Mouse (Mus musculus): ENCODE measurements around the gene Robo2.

DNA sequence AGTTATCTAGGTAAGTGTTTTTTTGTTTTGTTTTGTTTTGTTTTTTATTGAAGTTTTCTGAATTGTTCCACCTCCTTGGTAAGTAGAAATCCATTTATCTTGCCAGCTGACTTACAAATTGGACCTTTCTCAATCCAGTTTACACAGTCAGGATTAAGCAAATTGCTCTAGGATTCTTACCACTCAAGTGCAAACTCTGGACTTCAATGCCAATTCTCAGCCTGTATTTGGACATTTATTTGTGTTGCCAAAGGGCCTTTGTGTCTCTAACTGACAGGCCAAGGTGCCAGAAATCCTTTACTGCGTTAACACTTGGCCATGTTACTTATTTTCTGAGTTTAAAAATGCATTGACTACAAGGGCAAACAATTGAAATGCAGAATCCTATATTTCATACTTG is 38.7 kb downstream of the Robo2 start:
- TF ChIP-seq CTCF (IDR thresholded peaks at IDR 0.05; ENCODE audit: low read depth, low read length), result no peak
- TF ChIP-seq POLR2A (IDR thresholded peaks at IDR 0.05; ENCODE audit: borderline replicate concordance, low read depth, low read length), result no peak
